Mouse (Mus musculus) adrenal gland, adult (tissue): ENCODE measurements around the gene Frat2.

Source experiments
- DNase-seq, 2 experiments: peaks; one replicate each; pipeline ENCODE4 v3.0.0; 2022 to 2023; ENCODE audit warnings: low spot score in 1 of 2; ENCODE audit not compliant: inconsistent age in 2 of 2

Gene Frat2

GRCm38 (mm10) chr19:41846366-41847090, 1.4 kb downstream of the Frat2 start:
- peak; percentile 65 to 83 for DNase-seq

- DNase-seq = no peak
Measured at GRCm38 (mm10) chr19:41844345-41844744, 3.6 kb downstream of the Frat2 start.

GRCm38 (mm10) chr19:41842706-41843105, 5.2 kb downstream of the Frat2 start:
- no peak for DNase-seq

GRCm38 (mm10) chr19:41842196-41842595, 5.7 kb downstream of the Frat2 start:
- DNase-seq = no peak

- no peak for DNase-seq
Measured at GRCm38 (mm10) chr19:41841105-41841750, 6.7 kb downstream of the Frat2 start.

GRCm38 (mm10) chr19:41839685-41840084, 8.2 kb downstream of the Frat2 start:
- no peak for DNase-seq

- no peak for DNase-seq
Measured at GRCm38 (mm10) chr19:41838808-41839207, 9.1 kb downstream of the Frat2 start.

- no peak for DNase-seq
Measured at GRCm38 (mm10) chr19:41837917-41838261, 10.0 kb downstream of the Frat2 start.

GRCm38 (mm10) chr19:41837194-41837916, 10.6 kb downstream of the Frat2 start:
- DNase-seq = no peak

GRCm38 (mm10) chr19:41836719-41837118, 11.2 kb downstream of the Frat2 start:
- no peak for DNase-seq

GRCm38 (mm10) chr19:41835816-41836215, 12.1 kb downstream of the Frat2 start:
- DNase-seq = peak; percentile 50 to 70

- no peak for DNase-seq
Measured at GRCm38 (mm10) chr19:41835407-41835806, 12.5 kb downstream of the Frat2 start.

- DNase-seq = peak; percentile 11 to 31
Measured at GRCm38 (mm10) chr19:41832501-41833201, 15.3 kb downstream of the Frat2 start.

GRCm38 (mm10) chr19:41831718-41832391, 16.1 kb downstream of the Frat2 start:
- peak in 1 of 2 experiments; percentile 13 for DNase-seq

GRCm38 (mm10) chr19:41831101-41831570, 16.8 kb downstream of the Frat2 start:
- peak; percentile 65 to 77 for DNase-seq

- peak; percentile 79 to 81 for DNase-seq
Measured at GRCm38 (mm10) chr19:41830106-41831031, 17.6 kb downstream of the Frat2 start.

- peak; percentile 89 to 98 for DNase-seq
Measured at GRCm38 (mm10) chr19:41829381-41830105, 18.4 kb downstream of the Frat2 start, which contains the start of gene Frat1. TSS of gene Frat1 (plus strand) at chr19:41829970.

GRCm38 (mm10) chr19:41828941-41829340, 19.0 kb downstream of the Frat2 start:
- no peak for DNase-seq

- no peak for DNase-seq
Measured at GRCm38 (mm10) chr19:41826529-41826928, 21.4 kb downstream of the Frat2 start.
